Mouse (Mus musculus) pancreas, adult 10 weeks (tissue): ENCODE data around the gene Srd5a3. TPM values are rescaled to one million over a fixed set of nuclear protein-coding genes. Genes with fewer than 3 reads are reported as not detected.

ENCODE experiments used
- polyA plus RNA-seq: library from polyadenylated mRNA; stranded (reverse); fragments of 350-450 nt; fragmentation: Illumina TruSeq; extraction: RNeasy Lipid Tissue Mini Kit (QIAGEN cat#74804); gene quantifications from one replicate; pipeline ENCODE4 v1.2.3, GENCODE M21; 2015; ENCODE audit warnings: low read depth, low replicate concordance; ENCODE audit not compliant: insufficient read depth

Srd5a3 gene
- 5.8 TPM for polyA plus RNA-seq

GRCm38 (mm10) chr5:76139808-76140729, at the start of gene Srd5a3:
Gene Srd5a3 (plus strand): TSS chr5:76140271.

GRCm38 (mm10) chr5:76183750-76184261, 43.7 kb downstream of the Srd5a3 start, which contains the start of gene Tmem165:
Gene Tmem165 (plus strand): TSS chr5:76183880.

Other genes starting within 250 kb of the Srd5a3 start
- gene Kdr, start 161.8 kb upstream of the Srd5a3 start, polyA plus RNA-seq = 39.6 TPM
- gene Tmem165, start 43.6 kb downstream of the Srd5a3 start, polyA plus RNA-seq = 16.4 TPM
- 7.3 TPM for gene Clock, start 164.5 kb downstream of the Srd5a3 start, polyA plus RNA-seq
- not detected for gene Pdcl2, start 190.9 kb downstream of the Srd5a3 start, polyA plus RNA-seq
- gene Nmu, start 223.5 kb downstream of the Srd5a3 start, polyA plus RNA-seq = not detected